Comparison of ENCODE assay signal across 8 mouse cellular contexts in genomic region chr11:89060423-89061089, GRCm38 (mm10). TPM values are rescaled to one million over a fixed set of nuclear protein-coding genes. Genes with fewer than 3 reads are reported as not detected.
DNase-seq lines count a peak whose midpoint lies in the region; ATAC-seq lines count a peak whose summit lies in the region.

No protein-coding gene starts in this region.

- ATAC-seq in frontal cortex, adult (ENCODE audit: low TSS enrichment) = peak; percentile 91
- ATAC-seq in hindbrain, embryonic 11.5 days (ENCODE audit: low FRiP score) = peak; percentile 95

- peak overlapping the region; percentile 42; the same call in 1 of the 2 replicates for H3K27ac ChIP-seq in hindbrain, embryonic 11.5 days (ENCODE audit: low read depth, low read length)

- no peaks in the 10 kb centered on the region for H3K9me3 ChIP-seq in hindbrain, embryonic 11.5 days (ENCODE audit: control insufficient read depth, low read length)

- H3K4me2 ChIP-seq in hindbrain, embryonic 11.5 days (replicated peaks; ENCODE audit: low read depth, low read length) = peak overlapping the region; percentile 96

- H3K9ac ChIP-seq in hindbrain, embryonic 11.5 days (ENCODE audit: low read depth, low read length) = peak overlapping the region; percentile 83

- under 1% methylated on average over 63 of the region's 63 CpGs for WGBS in hindbrain, embryonic 11.5 days

- H3K4me1 ChIP-seq in hindbrain, embryonic 11.5 days (replicated peaks; ENCODE audit: control insufficient read depth, insufficient read depth, low read length) = peaks cover 4% of the 10 kb centered on the region; the same call in 1 of the 2 replicates

- H3K27me3 ChIP-seq in hindbrain, embryonic 11.5 days (ENCODE audit: control insufficient read depth, insufficient read depth, low read length) = no peaks in the 10 kb centered on the region

- peak overlapping the region; percentile 82 for H3K4me3 ChIP-seq in hindbrain, embryonic 11.5 days (ENCODE audit: low read depth, low read length)

- H3K36me3 ChIP-seq in hindbrain, embryonic 11.5 days (ENCODE audit: control insufficient read depth, insufficient read depth, low read length) = no peaks in the 10 kb centered on the region

- peak; percentile 66 for DNase-seq in MEL-GATA-1-ER (ENCODE audit: extremely low read depth, low read depth)
- DNase-seq in cerebellum, adult 8-10 months = peak; percentile 96
- peak; percentile 92 for DNase-seq in hindbrain, embryonic 11.5 days (ENCODE audit: low spot score)
- peak; percentile 87 to 91 for DNase-seq in layer of hippocampus, postnatal 10 days (ENCODE audit: low spot score in 2 of 2)
- DNase-seq in lung, postnatal 10 days = peak; percentile 96
- DNase-seq in ovary, postnatal 36 days (ENCODE audit: low spot score) = peak; percentile 87
- peak; percentile 97 for DNase-seq in thymus, postnatal 25 days

RNA-seq across cellular contexts. Expression of gene Dgke, which starts 6.1 kb away (rescaled TPM):
- polyA plus RNA-seq in hindbrain, embryonic 11.5 days (2014; fragmentation: Nextera tagmentation; extraction: Ambion mirVana) = 4.1 and 5.2 TPM in 2 replicates
- total RNA-seq in layer of hippocampus, postnatal 10 days (2021) = 10 to 100 TPM; 35.4 to 37.8 TPM

RNA-seq across cellular contexts. Expression of gene Gm525, which starts 13.1 kb away (rescaled TPM):
- not detected in 2 replicates for polyA plus RNA-seq in hindbrain, embryonic 11.5 days (2014; fragmentation: Nextera tagmentation; extraction: Ambion mirVana)
- total RNA-seq in layer of hippocampus, postnatal 10 days (2021) = not detected

Comparison
In these comparisons a context has a peak if more than half of its experiments do, and no peak if none do; other contexts are left out.
1. Peak in every context shown above with its lines: DNase-seq, ATAC-seq, H3K4me3 ChIP-seq and H3K27ac ChIP-seq.